Mouse (Mus musculus): ENCODE data around the gene Ptges. TPM values are rescaled to one million over a fixed set of nuclear protein-coding genes. Genes with fewer than 3 reads are reported as not detected.

Ptges gene
- total and polyA plus RNA-seq, 3 experiments, result not detected

DNA sequence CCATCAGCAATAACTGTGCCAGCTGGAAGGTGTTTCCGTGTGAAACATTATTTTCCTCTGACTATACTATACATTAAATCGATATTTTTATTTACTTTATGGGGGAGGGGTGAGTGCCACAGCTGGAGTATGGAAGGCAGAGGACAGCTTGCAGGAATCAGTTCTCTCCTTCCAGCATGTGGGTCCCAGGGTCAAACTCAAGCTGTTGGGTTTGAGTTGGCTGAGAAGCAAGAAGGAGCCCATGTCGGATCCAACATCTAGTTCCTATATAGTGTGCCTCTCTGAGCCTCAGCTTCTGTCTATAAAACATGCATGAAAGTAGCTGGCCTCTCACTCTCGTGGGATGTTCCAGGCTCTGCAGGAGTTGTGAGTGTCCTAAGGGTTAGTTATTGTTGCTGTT, 3.3 kb downstream of the Ptges start:
- Histone ChIP-seq H3K9ac (ENCODE audit: control insufficient read depth, low read depth, low read length, poor library complexity, severe bottlenecking) (no peak overlapping the region), H3K79me2 (ENCODE audit: control insufficient read depth, insufficient read depth, low read length, poor library complexity) (no peaks in the 10 kb centered on the region; the same call in 1 of the 2 replicates), H3K9me3 (replicated peaks; ENCODE audit: insufficient read depth, low read length) (no peaks in the 10 kb centered on the region), H3K4me1 (ENCODE audit: control insufficient read depth in 1 of 2, insufficient read depth in 2 of 2, low read length in 2 of 2) (peaks cover 0 to 12% of the 10 kb centered on the region in 2 experiments; a peak in 3 of 4 replicates), H3K27ac (ENCODE audit: control insufficient read depth, low read depth, low read length) (no peak overlapping the region), H3K27me3 (ENCODE audit: control insufficient read depth in 1 of 2, insufficient read depth in 2 of 2, low read length in 2 of 2) (no peaks in the 10 kb centered on the region; a peak in 1 of 4 replicates), H3K4me3 (ENCODE audit: control insufficient read depth in 1 of 2, insufficient read depth in 1 of 2, low read depth in 2 of 2, low read length in 2 of 2) (no peak overlapping the region), H3K36me3 (ENCODE audit: control insufficient read depth in 1 of 2, insufficient read depth in 2 of 2, low read length in 2 of 2) (no peaks in the 10 kb centered on the region)
- DNase-seq (ENCODE audit: low read depth, low spot score), result no peak
- TF ChIP-seq UBTF (IDR thresholded peaks at IDR 0.05; ENCODE audit: borderline replicate concordance, insufficient read depth, low read depth, low read length), result no peak
- no peak for TF ChIP-seq KAT2A (conservative IDR thresholded peaks at IDR 0.05; ENCODE audit: low read depth, low read length)
- TF ChIP-seq ELF1 (IDR thresholded peaks at IDR 0.05; ENCODE audit: low read depth, low read length), result no peak
- no peak for TF ChIP-seq BHLHE40 (IDR thresholded peaks at IDR 0.05; ENCODE audit: borderline replicate concordance, low read depth, low read length)
- no peak for TF ChIP-seq ZC3H11A (IDR thresholded peaks at IDR 0.05; ENCODE audit: low read depth, low read length)
- no peak for TF ChIP-seq MEF2A (IDR thresholded peaks at IDR 0.05; ENCODE audit: extremely low read depth, insufficient replicate concordance, low read depth, low read length, poor library complexity, severe bottlenecking)
- TF ChIP-seq GATA1 (IDR thresholded peaks at IDR 0.05; ENCODE audit: low read depth, low read length), result no peak
- TF ChIP-seq CTCF (IDR thresholded peaks at IDR 0.05 in 2 of 3, conservative IDR thresholded peaks at IDR 0.05 in 1 of 3; ENCODE audit: control insufficient read depth in 1 of 3, insufficient read depth in 1 of 3, low read depth in 2 of 3, low read length in 3 of 3, poor library complexity in 1 of 3, severe bottlenecking in 1 of 3), result no peak
- TF ChIP-seq POLR2AphosphoS5 (IDR thresholded peaks at IDR 0.05; ENCODE audit: borderline replicate concordance, low read depth, low read length), result no peak
- TF ChIP-seq TAL1 (IDR thresholded peaks at IDR 0.05; ENCODE audit: low read length), result no peak
- TF ChIP-seq POLR2AphosphoS2 (IDR thresholded peaks at IDR 0.05; ENCODE audit: low read length), result no peak
- no peak for TF ChIP-seq TCF12 (IDR thresholded peaks at IDR 0.05; ENCODE audit: low read depth, low read length)
- TF ChIP-seq GABPA (IDR thresholded peaks at IDR 0.05; ENCODE audit: low read depth, low read length), result no peak
- TF ChIP-seq SMC3 (IDR thresholded peaks at IDR 0.05; ENCODE audit: low read depth, low read length), result no peak
- no peak for TF ChIP-seq USF1 (IDR thresholded peaks at IDR 0.05; ENCODE audit: low read depth, low read length)
- no peak for TF ChIP-seq HCFC1 (IDR thresholded peaks at IDR 0.05; ENCODE audit: low read depth, low read length)
- TF ChIP-seq MYC (IDR thresholded peaks at IDR 0.05; ENCODE audit: low read depth, low read length), result no peak
- no peak for TF ChIP-seq MYB (IDR thresholded peaks at IDR 0.05; ENCODE audit: low read depth, low read length)
- TF ChIP-seq RCOR1 (IDR thresholded peaks at IDR 0.05; ENCODE audit: low read depth, low read length), result no peak

DNA sequence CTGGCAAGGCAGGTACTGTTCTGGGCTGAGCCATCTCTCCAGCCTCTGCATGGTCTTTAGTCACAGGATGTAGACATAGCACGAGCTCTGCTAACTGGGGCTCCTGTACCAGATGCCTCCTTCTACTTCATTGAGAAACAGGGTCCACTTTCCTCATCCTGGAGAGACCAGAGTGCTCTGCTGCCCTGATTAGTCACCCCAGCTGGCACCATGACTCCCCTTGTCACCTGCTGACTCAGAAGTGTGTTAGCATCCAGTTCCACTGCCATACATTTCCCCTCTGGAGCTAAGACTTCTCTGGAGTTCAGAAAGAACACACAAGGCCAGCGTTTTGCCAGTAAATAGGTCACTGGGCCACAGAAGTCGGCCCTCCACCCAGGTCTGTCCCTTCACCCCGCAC, 4.5 kb downstream of the Ptges start:
- H3K79me2 ChIP-seq (ENCODE audit: control insufficient read depth, insufficient read depth, low read length, poor library complexity), result no peaks in the 10 kb centered on the region; the same call in 1 of the 2 replicates
- no peaks in the 10 kb centered on the region; a peak in 1 of 4 replicates for H3K27me3 ChIP-seq (ENCODE audit: control insufficient read depth in 1 of 2, insufficient read depth in 2 of 2, low read length in 2 of 2)
- peaks cover 0 to 17% of the 10 kb centered on the region in 2 experiments; a peak in 3 of 4 replicates for H3K4me1 ChIP-seq (ENCODE audit: control insufficient read depth in 1 of 2, insufficient read depth in 2 of 2, low read length in 2 of 2)
- H3K36me3 ChIP-seq (ENCODE audit: control insufficient read depth in 1 of 2, insufficient read depth in 2 of 2, low read length in 2 of 2), result peaks cover 0 to 6% of the 10 kb centered on the region in 2 experiments; a peak in 2 of 4 replicates
- no peak for TF ChIP-seq CHD2 (IDR thresholded peaks at IDR 0.05; ENCODE audit: low read length)
- no peak for TF ChIP-seq SIN3A (IDR thresholded peaks at IDR 0.05; ENCODE audit: low read length)
- TF ChIP-seq MAX (IDR thresholded peaks at IDR 0.05; ENCODE audit: low read length), result no peak
- no peak for TF ChIP-seq ETS1 (IDR thresholded peaks at IDR 0.05; ENCODE audit: low read depth, low read length)
- no peak for TF ChIP-seq MAFK (IDR thresholded peaks at IDR 0.05; ENCODE audit: borderline replicate concordance, low read depth, low read length)
- TF ChIP-seq POLR2AphosphoS2 (IDR thresholded peaks at IDR 0.05; ENCODE audit: low read length), result no peak
- no peak for TF ChIP-seq ELF1 (IDR thresholded peaks at IDR 0.05; ENCODE audit: low read depth, low read length)
- no peak for TF ChIP-seq E2F4 (IDR thresholded peaks at IDR 0.05; ENCODE audit: borderline replicate concordance, low read depth, low read length)
- no peak for TF ChIP-seq JUND (IDR thresholded peaks at IDR 0.05; ENCODE audit: low read depth, low read length)
- no peak for TF ChIP-seq GATA1 (IDR thresholded peaks at IDR 0.05; ENCODE audit: low read depth, low read length)
- TF ChIP-seq HCFC1 (IDR thresholded peaks at IDR 0.05; ENCODE audit: low read depth, low read length), result no peak
- TF ChIP-seq KAT2A (conservative IDR thresholded peaks at IDR 0.05; ENCODE audit: low read depth, low read length), result no peak
- no peak for TF ChIP-seq TAL1 (IDR thresholded peaks at IDR 0.05; ENCODE audit: low read length)
- TF ChIP-seq RAD21 (IDR thresholded peaks at IDR 0.05; ENCODE audit: low read depth, low read length), result no peak
- TF ChIP-seq SMC3 (IDR thresholded peaks at IDR 0.05; ENCODE audit: low read depth, low read length), result no peak
- no peak for TF ChIP-seq ZKSCAN1 (IDR thresholded peaks at IDR 0.05; ENCODE audit: low read depth, low read length)
- TF ChIP-seq EP300 (IDR thresholded peaks at IDR 0.05; ENCODE audit: low read depth in 1 of 2, low read length in 2 of 2), result no peak
- TF ChIP-seq ZC3H11A (IDR thresholded peaks at IDR 0.05; ENCODE audit: low read depth, low read length), result no peak
- no peak for TF ChIP-seq UBTF (IDR thresholded peaks at IDR 0.05; ENCODE audit: borderline replicate concordance, insufficient read depth, low read depth, low read length)
- H3K4me3 ChIP-seq (ENCODE audit: control insufficient read depth in 1 of 2, insufficient read depth in 1 of 2, low read depth in 2 of 2, low read length in 2 of 2), result no peak overlapping the region
- no peak overlapping the region for H3K9ac ChIP-seq (ENCODE audit: control insufficient read depth, low read depth, low read length, poor library complexity, severe bottlenecking)
- DNase-seq (ENCODE audit: low read depth, low spot score), result no peak
- H3K9me3 ChIP-seq (replicated peaks; ENCODE audit: insufficient read depth, low read length), result no peaks in the 10 kb centered on the region
- no peak overlapping the region for H3K27ac ChIP-seq (ENCODE audit: control insufficient read depth, low read depth, low read length)
